Mouse (Mus musculus) hindbrain, embryonic 13.5 days (tissue): Measurements from ENCODE around the gene Ube2a. TPM values are rescaled to one million over a fixed set of nuclear protein-coding genes. Genes with fewer than 3 reads are reported as not detected.

Experiments used
- ATAC-seq: fragments of 200-750 bp; cut with Nextera tagmentation; 2 replicates; pipeline ENCODE4 v1.8.0; 2017; ENCODE audit warnings: moderate TSS enrichment; ENCODE audit not compliant: low FRiP score
- H3K27ac ChIP-seq: fragments of 300-500 bp; sonication (generic); 2 replicates; pipeline ENCODE4 v1.5.1; 2015; ENCODE audit warnings: inconsistent platforms, mild to moderate bottlenecking, moderate library complexity
- H3K27me3 ChIP-seq: fragments of 300-500 bp; sonication (generic); 2 replicates; pipeline ENCODE4 v1.6.1; 2015; ENCODE audit warnings: mild to moderate bottlenecking, inconsistent platforms
- H3K36me3 ChIP-seq: fragments of 300-500 bp; sonication (generic); 2 replicates; pipeline ENCODE4 v1.6.1; 2015; ENCODE audit warnings: mild to moderate bottlenecking, inconsistent platforms
- H3K4me1 ChIP-seq: fragments of 300-500 bp; sonication (generic); replicated peaks from 2 replicates; pipeline ENCODE4 v1.6.1; 2015; ENCODE audit warnings: inconsistent platforms
- H3K4me2 ChIP-seq: fragments of 300-500 bp; sonication (generic); 2 replicates; pipeline ENCODE4 v1.6.1; 2015; ENCODE audit warnings: inconsistent platforms, mild to moderate bottlenecking, moderate library complexity
- H3K4me3 ChIP-seq: fragments of 300-500 bp; sonication (generic); 2 replicates; pipeline ENCODE4 v1.5.1; 2015; ENCODE audit warnings: mild to moderate bottlenecking, inconsistent platforms
- H3K9ac ChIP-seq: fragments of 300-500 bp; sonication (generic); 2 replicates; pipeline ENCODE4 v1.6.1; 2015; ENCODE audit warnings: mild to moderate bottlenecking, inconsistent platforms
- H3K9me3 ChIP-seq: fragments of 300-500 bp; sonication (generic); 2 replicates; pipeline ENCODE4 v1.6.1; 2016; ENCODE audit warnings: inconsistent platforms
- WGBS: fragments of 180-500 bp; shearing (Covaris S2); methylation state at CpG from one replicate; pipeline ENCODE4 v1.1.7; 2015; 5-methylcytosine and 5-hydroxymethylcytosine counted together
- polyA plus RNA-seq: library from polyadenylated mRNA; unstranded; fragments of >200 nt; fragmentation: Nextera tagmentation; extraction: Ambion mirVana; gene quantifications from 2 replicates; pipeline ENCODE4 v1.2.1, GENCODE M21; 2015

Ube2a gene
- polyA plus RNA-seq, result 120 and 122 TPM in 2 replicates

- no peaks in the 10 kb centered on the region for H3K9me3 ChIP-seq
- H3K4me1 ChIP-seq, result peaks cover 6% of the 10 kb centered on the region
- 28% methylated on average over 8 of the region's 8 CpGs for WGBS
- peak; percentile 48 for ATAC-seq
- peak within 1 kb of the TSS; percentile 83 for H3K9ac ChIP-seq
- H3K27me3 ChIP-seq, result no peaks in the 10 kb centered on the region
- H3K4me3 ChIP-seq, result peak within 1 kb of the TSS; percentile 69
- H3K4me2 ChIP-seq, result peak within 1 kb of the TSS; percentile 66
- no peaks in the 10 kb centered on the region for H3K36me3 ChIP-seq
- H3K27ac ChIP-seq, result peak within 1 kb of the TSS; percentile 87
These were observed at the start of gene Ube2a, which contains the start of gene C330007P06Rik for GRCm38 (mm10) chrX:36873765-36874164. Ube2a (plus strand) TSS chrX:36873900. C330007P06Rik (minus strand) TSS chrX:36874111.

GRCm38 (mm10) chrX:36823932-36824711 lies 49.6 kb upstream of the Ube2a start:
- no peaks in the 10 kb centered on the region for H3K36me3 ChIP-seq
- no peaks in the 10 kb centered on the region for H3K4me1 ChIP-seq
- H3K27me3 ChIP-seq, result no peaks in the 10 kb centered on the region
- no peak overlapping the region for H3K4me2 ChIP-seq
- no peaks in the 10 kb centered on the region for H3K9me3 ChIP-seq
- H3K9ac ChIP-seq, result no peak overlapping the region
- no peak overlapping the region for H3K4me3 ChIP-seq
- no peak overlapping the region for H3K27ac ChIP-seq
- 81% methylated on average over 10 of the region's 10 CpGs for WGBS
- ATAC-seq, result no peak

- no peaks in the 10 kb centered on the region for H3K36me3 ChIP-seq
- no peak overlapping the region for H3K9ac ChIP-seq
- no peak overlapping the region for H3K4me2 ChIP-seq
- no peaks in the 10 kb centered on the region for H3K9me3 ChIP-seq
- no peaks in the 10 kb centered on the region for H3K27me3 ChIP-seq
- no peak for ATAC-seq
- no peak overlapping the region for H3K27ac ChIP-seq
- H3K4me1 ChIP-seq, result no peaks in the 10 kb centered on the region
- 57% methylated on average over 2 of the region's 2 CpGs for WGBS
- no peak overlapping the region for H3K4me3 ChIP-seq
These were observed 48.7 kb upstream of the Ube2a start for GRCm38 (mm10) chrX:36825032-36825431.

DNA sequence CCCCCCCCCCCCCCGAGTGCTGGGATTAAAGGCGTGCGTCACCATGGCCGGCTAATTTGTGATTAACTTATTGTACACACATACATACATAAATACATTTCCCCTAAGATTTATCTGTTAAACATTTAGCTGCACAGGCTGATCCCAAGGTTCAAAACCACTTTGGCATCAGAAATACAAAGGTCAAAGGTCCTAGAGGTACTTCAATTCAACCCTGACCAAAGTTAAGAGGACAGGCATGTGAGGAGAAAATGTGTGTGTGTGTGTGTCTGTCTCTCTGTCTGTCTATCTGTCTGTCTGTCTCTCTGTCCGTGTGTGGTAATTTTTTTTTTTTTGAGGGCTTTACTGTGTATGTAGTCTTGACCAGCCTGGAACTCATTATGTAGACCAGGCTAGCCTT lies 46.8 kb upstream of the Ube2a start:
- no peak for ATAC-seq
- WGBS, result 90% methylated on average over 5 of the region's 5 CpGs
- H3K4me3 ChIP-seq, result no peak overlapping the region

DNA sequence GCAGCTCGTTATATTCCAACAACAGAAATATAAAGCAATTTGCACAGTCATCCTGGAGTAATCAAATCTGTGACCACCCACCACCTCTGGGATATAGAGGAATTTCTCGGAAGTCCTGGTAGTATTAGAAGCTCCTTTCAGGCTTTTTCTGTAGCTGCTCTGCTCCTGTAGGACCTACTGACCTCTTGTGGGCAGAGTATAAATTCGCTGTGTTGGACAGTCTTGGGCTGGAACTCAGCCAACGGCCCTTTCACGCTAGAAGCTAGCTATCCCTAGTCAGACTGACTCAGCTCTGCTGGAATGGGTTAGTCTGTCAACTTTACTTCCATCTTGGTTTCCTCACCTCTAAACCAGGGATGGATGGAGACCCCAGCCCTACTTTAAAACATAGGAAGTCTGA lies 43.4 kb upstream of the Ube2a start:
- WGBS, result 48% methylated on average over 5 of the region's 5 CpGs
- no peaks in the 10 kb centered on the region for H3K27me3 ChIP-seq
- no peaks in the 10 kb centered on the region for H3K9me3 ChIP-seq
- H3K27ac ChIP-seq, result no peak overlapping the region
- no peaks in the 10 kb centered on the region for H3K36me3 ChIP-seq
- peaks cover 3% of the 10 kb centered on the region for H3K4me1 ChIP-seq
- no peak for ATAC-seq
- no peak overlapping the region for H3K9ac ChIP-seq
- H3K4me2 ChIP-seq, result no peak overlapping the region
- H3K4me3 ChIP-seq, result no peak overlapping the region

More for the DNA sequence above, 46.8 kb upstream of the Ube2a start:
- Histone ChIP-seq H3K27me3 (no peaks in the 10 kb centered on the region), H3K9me3 (no peaks in the 10 kb centered on the region), H3K4me1 (no peaks in the 10 kb centered on the region), H3K9ac (no peak overlapping the region), H3K4me2 (no peak overlapping the region), H3K36me3 (no peaks in the 10 kb centered on the region), H3K27ac (no peak overlapping the region)

DNA sequence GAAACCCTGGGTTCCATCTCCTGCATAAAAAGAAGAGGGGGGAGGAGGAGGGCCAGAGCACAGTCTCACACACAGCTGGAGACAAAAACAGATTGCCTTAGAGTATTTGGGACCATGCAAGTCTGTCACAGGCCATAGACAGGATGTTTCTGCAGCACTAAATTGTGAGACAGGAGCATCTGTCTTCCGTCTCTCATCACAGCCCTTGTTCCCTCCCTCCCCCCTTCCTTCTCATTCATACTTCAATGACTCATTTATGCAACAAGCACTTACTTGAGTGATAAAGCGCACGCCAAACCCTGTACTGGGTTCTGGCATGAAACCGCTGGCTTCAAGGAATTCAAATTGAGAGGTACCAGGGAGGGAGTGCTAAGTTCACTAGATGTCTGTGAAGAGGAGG lies 42.1 kb upstream of the Ube2a start:
- Histone ChIP-seq H3K9me3 (no peaks in the 10 kb centered on the region), H3K9ac (no peak overlapping the region), H3K4me3 (no peak overlapping the region), H3K27ac (no peak overlapping the region), H3K4me1 (peaks cover 3% of the 10 kb centered on the region), H3K4me2 (no peak overlapping the region), H3K36me3 (no peaks in the 10 kb centered on the region), H3K27me3 (no peaks in the 10 kb centered on the region)
- WGBS, result 82% methylated on average over 4 of the region's 4 CpGs
- no peak for ATAC-seq

GRCm38 (mm10) chrX:36833397-36834084 lies 40.2 kb upstream of the Ube2a start:
- H3K4me1 ChIP-seq, result peaks cover 3% of the 10 kb centered on the region
- peak overlapping the region; percentile 48 for H3K4me2 ChIP-seq
- peak overlapping the region; percentile 24 for H3K4me3 ChIP-seq
- H3K9me3 ChIP-seq, result no peaks in the 10 kb centered on the region
- ATAC-seq, result peak; percentile 69
- 19% methylated on average over 19 of the region's 19 CpGs for WGBS
- peak overlapping the region; percentile 52 for H3K27ac ChIP-seq
- no peaks in the 10 kb centered on the region for H3K36me3 ChIP-seq
- peak overlapping the region; percentile 53 for H3K9ac ChIP-seq
- no peaks in the 10 kb centered on the region for H3K27me3 ChIP-seq

DNA sequence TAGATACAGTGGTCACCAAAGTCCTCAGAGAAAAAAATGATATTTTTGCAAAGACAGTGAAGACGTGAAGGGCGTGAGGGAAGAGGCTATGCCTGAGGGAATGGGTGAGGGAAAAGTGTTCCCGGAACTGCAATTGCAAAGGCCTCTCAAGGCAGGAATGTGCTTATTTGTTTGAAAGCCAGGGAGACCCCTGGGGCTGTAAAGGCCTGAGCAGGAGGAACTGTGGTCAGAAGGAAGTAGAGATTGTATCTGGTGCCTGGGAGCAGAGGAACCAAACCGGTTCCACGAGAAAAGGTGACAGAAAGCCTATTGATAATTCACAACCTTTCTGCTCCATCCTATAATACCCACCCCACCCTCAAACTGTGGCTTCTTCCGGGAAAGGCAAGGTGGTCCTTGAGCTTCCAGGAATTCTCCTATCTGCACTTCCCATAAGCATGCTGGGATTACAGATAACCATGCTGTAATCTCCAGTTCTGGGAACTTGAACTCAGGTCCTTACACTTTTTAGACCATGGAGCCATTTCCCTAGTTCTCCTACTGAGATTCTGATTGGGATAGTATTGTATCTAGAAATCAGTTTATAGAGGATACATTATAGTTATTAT lies 36.5 kb upstream of the Ube2a start:
- no peak for ATAC-seq
- no peaks in the 10 kb centered on the region for H3K27me3 ChIP-seq
- 66% methylated on average over 6 of the region's 6 CpGs for WGBS

GRCm38 (mm10) chrX:36839391-36839790 lies 34.3 kb upstream of the Ube2a start:
- Histone ChIP-seq H3K4me3 (no peak overlapping the region), H3K27me3 (no peaks in the 10 kb centered on the region), H3K9me3 (no peaks in the 10 kb centered on the region), H3K27ac (no peak overlapping the region), H3K9ac (no peak overlapping the region), H3K4me1 (no peaks in the 10 kb centered on the region), H3K36me3 (no peaks in the 10 kb centered on the region), H3K4me2 (no peak overlapping the region)
- ATAC-seq, result no peak
- WGBS, result 62% methylated on average over 7 of the region's 7 CpGs

More for the DNA sequence above, 36.5 kb upstream of the Ube2a start:
- no peaks in the 10 kb centered on the region for H3K9me3 ChIP-seq
- no peak overlapping the region for H3K27ac ChIP-seq
- H3K9ac ChIP-seq, result no peak overlapping the region
- no peak overlapping the region for H3K4me3 ChIP-seq
- H3K36me3 ChIP-seq, result no peaks in the 10 kb centered on the region
- no peak overlapping the region for H3K4me2 ChIP-seq
- peaks cover 3% of the 10 kb centered on the region for H3K4me1 ChIP-seq

DNA sequence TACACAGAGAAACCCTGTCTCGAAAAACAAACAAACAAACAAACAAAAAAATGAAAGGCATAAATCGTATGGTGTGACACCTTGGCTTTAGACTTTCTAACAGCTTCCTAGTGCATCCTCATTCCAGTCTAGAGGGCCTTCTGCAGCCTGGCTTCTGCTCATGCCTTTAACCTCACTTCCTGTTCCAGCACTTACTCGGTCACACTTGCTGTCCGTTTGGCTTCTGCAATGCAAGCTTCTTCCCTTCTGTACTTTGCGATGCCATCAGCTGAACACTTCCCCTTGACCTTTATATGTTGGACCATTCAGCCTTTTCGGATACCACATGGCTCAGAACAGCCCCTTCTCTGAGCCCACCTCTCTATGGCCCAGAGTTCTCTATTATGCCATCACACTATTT lies 32.0 kb upstream of the Ube2a start:
- ATAC-seq, result no peak
- Histone ChIP-seq H3K27ac (no peak overlapping the region), H3K4me3 (no peak overlapping the region), H3K4me1 (no peaks in the 10 kb centered on the region), H3K27me3 (no peaks in the 10 kb centered on the region), H3K4me2 (no peak overlapping the region), H3K36me3 (no peaks in the 10 kb centered on the region), H3K9me3 (no peaks in the 10 kb centered on the region), H3K9ac (no peak overlapping the region)
- 85% methylated on average over 6 of the region's 6 CpGs for WGBS

DNA sequence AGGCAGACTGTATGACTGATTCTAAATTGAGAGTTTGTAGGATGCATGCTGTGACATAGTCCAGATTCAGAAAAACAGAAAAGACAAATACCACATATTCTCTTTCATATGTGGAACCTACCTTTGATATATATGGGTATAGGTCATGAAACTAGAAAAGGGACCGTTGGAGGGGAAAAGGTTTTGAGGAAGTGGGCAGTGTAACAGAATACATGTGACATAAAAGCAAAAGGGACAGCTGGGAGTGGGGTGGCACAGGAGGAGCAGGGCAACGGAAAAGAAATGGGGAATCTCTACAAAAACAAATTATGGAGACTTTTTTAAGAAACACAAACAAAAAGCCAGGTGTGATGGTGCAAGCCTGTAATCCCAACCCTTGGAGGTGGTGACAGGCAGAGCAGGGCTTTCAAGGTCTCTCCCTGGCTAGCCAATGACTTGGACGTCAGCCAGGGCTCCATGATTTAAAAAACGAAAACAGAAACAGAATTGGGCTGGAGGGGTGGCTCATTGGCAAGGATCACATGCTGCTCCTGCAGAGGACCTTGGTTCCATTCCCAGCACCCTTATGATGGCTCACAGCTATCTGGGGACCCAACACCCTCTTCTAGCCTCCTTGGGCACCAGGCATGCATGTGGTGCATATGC lies 30.2 kb upstream of the Ube2a start:
- ATAC-seq, result no peak
- 84% methylated on average over 4 of the region's 4 CpGs for WGBS
- H3K9me3 ChIP-seq, result no peaks in the 10 kb centered on the region

GRCm38 (mm10) chrX:36847152-36847551 lies 26.5 kb upstream of the Ube2a start:
- H3K27ac ChIP-seq, result no peak overlapping the region
- no peak overlapping the region for H3K4me3 ChIP-seq
- no peaks in the 10 kb centered on the region for H3K9me3 ChIP-seq
- 88% methylated on average over 1 of the region's 1 CpGs for WGBS
- ATAC-seq, result no peak
- H3K4me1 ChIP-seq, result no peaks in the 10 kb centered on the region
- H3K36me3 ChIP-seq, result no peaks in the 10 kb centered on the region; the same call in 1 of the 2 replicates
- no peak overlapping the region for H3K9ac ChIP-seq
- H3K4me2 ChIP-seq, result no peak overlapping the region
- H3K27me3 ChIP-seq, result no peaks in the 10 kb centered on the region

More for the DNA sequence above, 30.2 kb upstream of the Ube2a start:
- Histone ChIP-seq H3K27me3 (no peaks in the 10 kb centered on the region), H3K4me3 (no peak overlapping the region), H3K4me1 (no peaks in the 10 kb centered on the region), H3K9ac (no peak overlapping the region), H3K27ac (no peak overlapping the region), H3K4me2 (no peak overlapping the region), H3K36me3 (no peaks in the 10 kb centered on the region)
